Mouse (Mus musculus): ENCODE data around the gene Ak2.
A peak's percentile ranks its signal among the peaks of the same experiment; 100 is the strongest.

Ak2 gene

DNA sequence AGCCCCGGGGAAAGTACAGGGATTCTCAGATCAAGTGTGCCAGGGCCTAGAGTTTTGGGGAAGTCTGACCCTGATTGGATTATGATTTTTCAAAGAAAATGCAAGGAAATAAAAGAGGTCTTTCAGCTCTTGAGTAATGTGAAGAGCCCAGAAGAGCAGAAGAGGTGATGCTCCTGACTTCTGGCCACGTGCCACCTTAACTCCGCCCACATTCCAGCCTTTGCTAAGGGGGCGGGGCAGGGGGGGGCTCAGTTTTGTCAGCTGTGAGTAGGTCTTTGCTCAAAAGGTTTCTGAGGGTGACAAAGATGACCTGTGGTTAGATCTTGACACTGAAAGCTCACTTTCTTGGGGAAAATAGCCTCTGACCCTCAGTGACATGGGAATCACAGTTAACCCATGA, 24.6 kb downstream of the Ak2 start:
- peak; percentile 28 for DNase-seq

GRCm38 (mm10) chr4:129017150-129017549, 25.4 kb downstream of the Ak2 start:
- no peak for DNase-seq

DNA sequence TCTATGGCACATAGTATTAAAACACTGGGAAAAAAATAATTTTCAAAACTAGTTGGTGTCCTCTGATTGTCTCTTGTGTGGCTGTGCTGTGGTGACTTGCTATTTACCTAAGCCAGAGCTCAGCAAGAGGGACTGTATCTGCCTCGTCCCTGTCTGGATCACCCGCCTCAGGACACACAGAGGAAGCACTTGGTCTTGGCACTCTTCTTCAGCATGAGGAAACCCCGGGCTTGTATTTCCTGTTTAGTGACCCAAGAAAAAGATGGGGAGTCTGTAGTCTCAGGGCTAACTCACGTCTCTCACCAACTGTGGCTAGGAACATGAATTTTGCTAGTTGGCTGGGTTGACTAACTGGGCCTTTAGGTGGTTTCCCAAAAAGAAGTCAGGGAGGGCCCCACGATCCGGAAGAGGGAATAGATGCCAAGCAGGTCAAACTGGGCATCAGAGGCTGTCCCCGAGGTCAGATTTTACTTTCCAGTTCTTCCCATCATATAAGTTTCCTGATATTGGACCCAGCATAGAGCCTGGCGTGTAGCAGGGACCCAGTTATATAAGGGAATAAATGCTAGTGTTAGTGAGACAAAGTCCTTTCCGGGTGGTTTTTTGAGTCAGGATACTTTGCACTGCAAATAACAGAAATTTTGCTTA, 27.2 kb downstream of the Ak2 start:
- no peak for DNase-seq

- DNase-seq = no peak
These were observed 28.0 kb downstream of the Ak2 start for GRCm38 (mm10) chr4:129019788-129020187.

GRCm38 (mm10) chr4:129020454-129020853, 28.7 kb downstream of the Ak2 start:
- DNase-seq = no peak

DNA sequence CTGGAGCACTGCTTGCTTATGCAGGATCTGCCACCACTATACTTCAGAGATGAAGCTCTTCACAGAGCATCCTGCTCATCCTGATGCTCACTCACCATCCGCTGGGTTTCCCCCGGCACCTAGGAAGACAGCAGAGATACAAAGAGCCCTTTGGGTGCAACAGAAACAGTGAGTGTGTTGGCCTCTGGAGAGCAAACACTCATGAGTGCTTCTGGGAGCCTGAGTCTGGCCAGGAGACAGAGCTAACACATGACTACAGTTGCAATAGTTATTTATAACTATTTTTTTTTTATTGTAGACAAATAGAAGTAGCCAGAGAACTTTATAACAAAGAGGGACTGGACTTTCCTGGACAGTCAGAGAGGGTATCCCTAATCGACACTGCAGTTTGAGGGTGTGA, 29.7 kb downstream of the Ak2 start:
- DNase-seq = no peak

DNA sequence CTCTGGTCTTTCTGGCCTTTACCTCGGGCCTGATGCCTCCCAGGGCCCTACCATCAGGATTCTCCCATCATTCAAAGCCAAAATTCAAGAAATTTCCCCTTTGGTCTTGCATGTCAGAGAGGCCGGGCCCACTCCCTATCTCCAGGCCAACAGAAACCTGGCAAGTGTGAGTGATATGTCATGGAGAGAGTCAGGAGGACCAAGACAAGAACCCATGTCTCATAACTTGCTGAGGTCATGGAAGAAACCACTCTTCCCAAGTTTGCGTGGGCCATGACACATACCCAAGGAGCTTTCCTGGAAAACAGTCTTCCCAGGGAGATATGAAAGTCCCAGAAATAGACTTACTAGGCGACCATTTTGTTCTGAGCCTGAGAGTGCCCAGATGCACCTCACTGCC, 30.1 kb downstream of the Ak2 start:
- DNase-seq = no peak

GRCm38 (mm10) chr4:129023884-129024283, 32.1 kb downstream of the Ak2 start:
- no peak for DNase-seq

GRCm38 (mm10) chr4:129024775-129025174, 33.0 kb downstream of the Ak2 start:
- DNase-seq = no peak

DNA sequence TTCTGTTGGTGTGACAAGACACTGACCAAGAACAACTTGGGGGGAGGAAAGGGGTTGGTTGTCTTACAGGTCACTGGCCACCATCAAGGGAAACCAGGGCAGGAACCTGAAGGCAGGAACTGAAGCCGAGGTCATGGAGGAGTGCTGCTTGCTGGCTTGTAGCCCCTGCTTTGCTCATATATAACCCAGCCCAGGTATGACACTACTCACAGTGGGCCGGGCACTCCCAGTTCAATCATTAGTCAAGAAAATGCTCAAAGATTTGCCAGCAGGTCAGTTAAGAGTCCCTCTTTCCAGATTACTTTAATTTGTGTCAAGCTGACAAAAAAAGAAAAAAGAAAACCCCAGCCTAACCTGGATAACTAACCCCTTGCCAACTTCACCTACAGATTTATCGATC, 33.9 kb downstream of the Ak2 start:
- no peak for DNase-seq

DNA sequence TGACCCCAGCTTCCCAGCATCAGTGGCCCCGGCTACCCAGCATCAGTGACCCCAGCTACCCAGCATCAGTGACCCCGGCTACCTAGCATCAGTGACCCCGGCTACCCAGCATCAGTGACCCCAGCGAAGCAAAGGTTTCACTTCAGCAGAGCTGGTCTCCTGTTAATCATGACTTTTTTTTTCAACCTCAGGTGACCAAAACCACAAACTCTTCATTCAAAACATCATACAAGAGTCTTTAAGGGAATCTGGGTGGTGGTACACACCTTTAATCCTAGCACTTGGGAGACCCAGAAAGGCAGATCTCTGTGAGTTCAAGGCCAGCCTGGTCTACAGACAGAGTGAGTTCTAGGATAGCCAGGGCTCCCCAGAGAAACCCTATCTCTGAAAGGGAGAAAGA, 39.0 kb downstream of the Ak2 start:
- no peak for DNase-seq

DNA sequence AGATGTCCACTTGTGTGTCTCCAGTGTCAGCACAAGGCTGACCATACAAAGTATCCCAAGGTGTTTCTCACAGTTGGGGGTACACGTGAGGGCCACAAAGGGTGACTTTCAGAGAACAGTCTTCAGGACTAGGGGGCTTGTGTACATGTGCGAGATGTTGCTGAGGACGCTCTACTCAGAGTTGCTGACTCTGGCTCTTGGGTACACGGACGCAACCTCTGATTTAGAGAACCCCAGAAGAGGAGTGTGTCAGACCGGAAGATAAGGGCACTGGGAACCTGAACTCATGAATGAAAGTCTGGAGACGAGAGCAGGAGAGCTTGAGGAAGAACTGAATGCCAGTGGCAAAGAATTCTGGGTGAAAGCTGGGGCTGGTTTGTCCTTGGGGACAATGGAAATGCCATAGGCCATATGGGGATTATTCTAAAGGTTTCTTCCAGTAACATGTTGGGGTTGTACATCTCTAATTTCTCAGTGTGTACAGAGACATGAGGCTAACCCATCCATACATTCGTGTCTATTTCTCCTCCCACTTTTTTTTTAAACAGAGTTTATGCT, 39.7 kb downstream of the Ak2 start:
- no peak for DNase-seq

DNA sequence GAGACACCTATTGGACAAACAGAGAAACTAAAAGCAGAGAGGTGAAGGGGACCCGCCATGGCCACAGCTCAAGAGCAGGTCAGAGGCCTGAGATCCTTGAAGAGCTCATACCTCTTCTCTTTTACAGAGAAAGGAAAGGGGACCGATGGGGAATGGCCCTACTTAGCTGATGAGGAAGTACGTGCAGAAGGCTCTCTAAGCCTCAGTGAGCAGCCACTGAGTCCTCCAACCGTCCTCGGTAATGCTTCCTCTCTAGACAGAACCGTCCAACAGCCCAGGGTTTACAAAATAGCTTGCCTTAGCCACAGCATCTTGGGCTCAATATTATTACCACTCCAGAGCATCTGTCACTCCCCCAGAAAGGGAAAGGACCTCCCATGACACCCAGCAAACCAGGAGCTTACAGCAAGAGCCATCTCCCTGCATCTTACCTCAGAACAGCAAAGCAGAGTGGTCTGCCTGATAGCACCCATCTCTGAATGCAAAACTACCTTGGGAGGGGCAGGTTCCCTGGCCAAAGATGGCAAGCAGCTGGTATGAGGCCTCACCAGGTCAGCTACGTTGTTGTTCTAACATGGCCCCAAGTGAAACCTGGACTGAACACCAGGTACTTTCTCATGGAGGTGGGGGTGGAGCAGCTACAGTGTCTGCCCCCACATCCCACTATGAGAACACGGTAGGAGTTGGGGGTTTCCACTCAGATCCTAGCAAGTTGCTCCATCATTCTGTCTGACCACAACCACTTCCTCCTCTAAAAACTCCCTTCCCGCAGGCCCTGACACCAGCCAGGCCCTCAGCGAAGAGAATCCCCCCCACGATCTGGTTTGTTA, 40.6 kb downstream of the Ak2 start:
- DNase-seq = peak; percentile 33

DNA sequence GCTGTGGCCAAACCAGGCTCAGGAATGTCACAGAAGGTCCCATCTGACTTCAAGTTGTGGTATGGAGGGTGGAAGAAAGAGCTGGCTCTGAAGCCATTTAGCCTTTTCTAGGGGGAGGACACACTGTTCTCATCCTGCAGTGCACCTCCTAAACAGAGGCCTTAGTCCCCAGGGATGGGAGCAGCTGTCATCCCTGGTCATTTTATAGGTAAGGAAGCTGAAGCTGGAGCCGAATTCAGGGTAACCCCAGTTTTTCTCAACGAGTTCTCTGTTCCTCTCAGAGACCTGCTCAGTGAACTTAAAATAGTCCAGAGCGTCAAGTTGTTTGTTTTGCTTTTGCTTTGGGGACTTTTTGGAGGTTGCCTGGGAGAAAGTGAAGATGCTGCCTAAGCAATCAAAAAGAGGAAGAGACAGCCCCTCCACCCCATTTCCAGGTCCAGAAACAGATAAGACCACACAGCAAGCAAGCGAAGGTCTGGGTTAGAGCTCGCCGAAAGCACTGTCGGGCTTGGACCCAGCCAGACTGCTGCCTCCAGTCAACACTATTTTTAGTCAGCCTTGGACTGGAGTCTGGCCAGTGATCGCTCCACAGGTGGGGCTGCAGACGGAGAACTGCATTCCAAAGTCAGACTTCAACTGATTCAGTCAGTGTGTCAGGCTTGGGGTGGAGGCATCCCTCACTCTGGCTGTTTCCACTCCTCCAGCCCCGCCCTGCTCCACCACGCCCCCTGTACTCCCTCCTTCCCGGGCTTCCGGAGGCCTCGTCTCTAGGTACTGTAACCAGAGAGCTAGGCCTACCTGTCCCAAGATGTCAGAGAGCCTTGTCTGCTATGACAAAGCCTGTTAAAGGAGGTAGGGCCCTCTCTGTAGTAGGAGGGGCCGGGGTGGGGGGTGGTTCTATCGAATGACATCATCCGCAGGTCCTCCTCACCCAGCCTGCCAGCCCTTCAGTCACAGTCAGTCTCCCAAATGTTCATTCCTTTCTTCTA, 41.5 kb downstream of the Ak2 start:
- DNase-seq = peak; percentile 71

DNA sequence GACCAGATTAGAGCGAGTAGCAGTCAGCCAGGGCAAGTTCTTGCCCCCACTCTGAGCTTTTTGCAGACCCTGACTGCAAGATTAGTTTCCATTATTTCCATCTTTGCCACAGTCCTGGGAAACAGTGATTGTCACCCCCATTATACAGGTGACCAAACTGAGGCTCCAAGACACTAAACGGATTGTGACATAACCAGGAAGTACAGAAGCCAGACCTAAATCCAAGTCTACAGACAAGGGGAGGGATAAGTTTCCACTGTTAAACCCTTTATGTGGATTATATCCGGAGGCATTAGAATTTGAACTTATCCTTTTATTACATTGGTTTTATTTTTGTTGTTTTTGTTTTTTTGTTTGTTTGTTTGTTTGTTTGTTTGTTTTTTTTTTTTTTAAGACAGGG, 42.5 kb downstream of the Ak2 start:
- no peak for DNase-seq

DNA sequence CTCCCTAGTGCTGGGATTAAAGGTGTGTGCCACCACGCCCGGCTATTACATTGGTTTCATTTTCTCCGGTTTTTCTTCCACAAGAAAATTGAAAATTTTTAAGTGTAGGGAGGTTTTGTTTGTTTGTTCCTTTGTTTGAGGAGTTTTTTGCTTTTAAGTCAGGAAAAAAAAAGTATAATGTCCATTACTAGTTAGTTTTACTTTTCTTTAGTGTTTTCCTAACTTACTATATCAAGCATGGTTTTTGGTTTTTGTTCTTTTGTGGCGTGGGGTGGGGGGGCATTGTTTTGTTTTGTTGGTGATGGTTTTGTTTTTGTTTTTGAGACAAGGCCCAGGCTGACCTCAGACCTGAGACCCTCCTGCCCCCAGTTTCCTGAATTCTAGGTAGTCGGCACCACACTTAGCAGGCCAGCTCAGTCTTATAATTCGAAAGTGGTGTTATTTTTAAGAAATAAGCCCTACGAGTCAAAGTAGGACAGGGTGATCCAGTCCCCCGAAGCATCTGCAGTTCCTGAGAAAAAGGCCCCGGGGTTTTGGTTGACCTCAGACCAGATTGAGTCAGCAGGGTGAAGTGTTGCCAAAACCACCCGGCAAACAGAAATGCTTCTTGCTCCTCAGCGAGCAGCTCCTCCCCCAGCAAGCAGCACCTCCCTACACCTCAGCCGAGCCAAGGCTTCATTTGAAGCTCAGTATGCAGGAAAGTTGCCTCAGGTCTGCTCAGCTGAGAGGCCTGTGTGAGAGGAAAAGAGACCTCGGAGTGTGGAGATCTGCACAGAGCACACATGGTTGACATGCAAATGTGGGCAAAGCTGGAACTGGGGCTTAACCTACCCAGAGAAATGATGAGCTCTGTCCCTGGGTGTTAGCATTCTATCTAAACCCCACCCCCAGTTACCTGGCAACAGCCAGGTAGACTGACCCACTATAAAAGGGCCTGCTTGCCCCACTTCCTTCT, 43.2 kb downstream of the Ak2 start:
- peak; percentile 42 for DNase-seq

GRCm38 (mm10) chr4:129035851-129036445, 44.2 kb downstream of the Ak2 start:
- no peak for DNase-seq

DNA sequence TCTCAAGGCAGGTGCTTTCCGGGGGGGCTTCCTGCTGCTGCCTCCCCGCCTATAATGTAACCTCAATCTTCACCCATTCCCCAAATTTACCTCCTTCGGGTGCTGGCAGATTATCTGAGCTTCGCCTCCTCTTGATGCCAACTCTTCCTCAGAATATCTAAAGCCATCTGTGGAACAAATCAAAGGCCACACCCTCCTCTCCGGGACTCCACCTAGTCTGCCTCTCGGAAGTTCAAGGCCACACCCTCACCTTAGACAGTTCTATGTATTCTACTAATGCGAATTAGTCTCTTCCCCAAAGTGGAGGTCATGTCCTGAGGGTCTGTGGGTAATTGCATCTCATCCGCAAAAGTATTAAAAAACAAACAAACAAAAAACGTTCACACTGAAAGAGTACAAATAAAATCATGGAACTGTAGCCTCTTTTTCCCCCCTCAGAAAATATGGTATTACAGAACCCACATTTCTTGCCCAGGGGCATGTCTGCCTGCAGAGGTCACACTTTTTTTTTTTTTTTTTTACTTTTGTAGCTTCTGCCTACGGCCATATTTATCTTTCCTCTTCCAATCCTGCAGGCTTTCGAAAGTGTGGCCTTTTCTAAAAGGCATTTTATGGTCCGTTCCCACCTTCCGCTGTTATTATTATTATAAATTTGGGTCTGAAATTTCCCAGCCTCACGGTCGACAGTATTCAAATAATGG, 56.1 kb downstream of the Ak2 start:
- DNase-seq = no peak

- peak; percentile 26 for DNase-seq
These were observed 56.9 kb downstream of the Ak2 start for GRCm38 (mm10) chr4:129048501-129049305.
